Mouse (Mus musculus): ENCODE results near the gene Kalrn.

Gene Kalrn

GRCm38 (mm10) chr16:33988358-33989012 lies 584.8 kb downstream of the Kalrn start:
- DNase-seq (ENCODE audit: low spot score in 2 of 2) = peak in 1 of 2 experiments; percentile 48

GRCm38 (mm10) chr16:33986993-33987392 lies 586.3 kb downstream of the Kalrn start:
- DNase-seq (ENCODE audit: low spot score in 2 of 2) = no peak

DNA sequence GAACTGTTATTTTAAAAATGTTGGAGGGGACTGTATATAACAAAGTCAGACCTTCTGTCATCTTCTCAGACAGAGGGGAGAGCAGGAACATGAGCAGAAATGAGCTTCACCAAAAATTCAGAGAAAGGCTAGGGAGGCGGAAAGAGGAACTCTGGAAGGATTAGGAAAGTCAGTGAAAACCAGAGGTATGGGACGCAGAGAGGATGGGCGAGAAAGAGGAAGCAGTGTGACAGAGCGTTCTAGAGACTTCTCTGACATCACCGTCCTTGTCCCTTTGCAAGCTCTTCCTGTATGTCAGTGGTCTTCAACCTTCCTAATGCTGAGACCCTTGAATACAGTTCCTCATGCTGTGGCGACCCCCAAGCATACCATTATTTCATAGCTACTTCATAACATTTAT lies 588.0 kb downstream of the Kalrn start:
- no peak for DNase-seq (ENCODE audit: low spot score in 2 of 2)

DNA sequence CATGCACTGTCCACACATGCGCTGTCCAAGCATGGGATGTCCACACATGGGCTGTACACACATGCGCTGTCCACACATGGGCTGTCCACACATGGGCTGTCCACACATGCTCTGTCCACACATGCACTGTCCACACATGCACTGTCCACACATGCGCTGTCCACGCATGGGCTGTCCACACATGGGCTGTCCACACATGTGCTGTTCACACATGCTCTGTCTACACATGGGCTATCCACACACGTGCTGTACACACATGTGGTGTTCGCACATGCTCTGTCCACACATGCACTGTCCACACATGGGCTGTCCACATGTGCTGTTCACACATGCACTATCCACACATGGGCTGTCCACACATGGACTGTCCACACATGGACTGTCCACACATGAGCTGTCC lies 589.6 kb downstream of the Kalrn start:
- no peak for DNase-seq (ENCODE audit: low spot score in 2 of 2)

DNA sequence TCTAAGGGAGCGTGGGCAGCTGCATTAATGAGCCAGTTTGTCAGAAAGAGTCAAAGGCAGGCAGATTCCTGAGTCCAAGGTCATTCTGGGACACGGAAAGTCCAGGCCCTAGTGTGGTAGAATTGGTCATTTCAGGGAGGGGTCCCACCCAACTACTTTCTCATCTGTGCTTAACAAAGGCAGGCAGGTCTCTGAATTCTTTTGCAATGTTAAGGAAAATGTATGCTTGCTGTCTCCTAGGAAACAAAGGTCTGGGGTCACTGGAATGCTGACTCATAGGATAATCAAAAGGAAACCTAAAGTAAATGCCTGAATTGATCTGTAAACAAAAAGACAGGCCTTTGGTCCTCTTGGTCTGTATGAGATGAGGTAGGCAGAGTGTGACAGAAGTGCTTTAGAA lies 593.5 kb downstream of the Kalrn start:
- DNase-seq (ENCODE audit: low spot score in 2 of 2) = no peak

- no peak for DNase-seq (ENCODE audit: low spot score in 2 of 2)
These were observed 606.1 kb downstream of the Kalrn start for GRCm38 (mm10) chr16:33967283-33967640.

GRCm38 (mm10) chr16:33966538-33967282 lies 606.6 kb downstream of the Kalrn start, which contains the start of gene Umps:
TSS of gene Umps (minus strand) at chr16:33967038.
- DNase-seq (ENCODE audit: low spot score in 2 of 2) = peak; percentile 67 to 77

DNA sequence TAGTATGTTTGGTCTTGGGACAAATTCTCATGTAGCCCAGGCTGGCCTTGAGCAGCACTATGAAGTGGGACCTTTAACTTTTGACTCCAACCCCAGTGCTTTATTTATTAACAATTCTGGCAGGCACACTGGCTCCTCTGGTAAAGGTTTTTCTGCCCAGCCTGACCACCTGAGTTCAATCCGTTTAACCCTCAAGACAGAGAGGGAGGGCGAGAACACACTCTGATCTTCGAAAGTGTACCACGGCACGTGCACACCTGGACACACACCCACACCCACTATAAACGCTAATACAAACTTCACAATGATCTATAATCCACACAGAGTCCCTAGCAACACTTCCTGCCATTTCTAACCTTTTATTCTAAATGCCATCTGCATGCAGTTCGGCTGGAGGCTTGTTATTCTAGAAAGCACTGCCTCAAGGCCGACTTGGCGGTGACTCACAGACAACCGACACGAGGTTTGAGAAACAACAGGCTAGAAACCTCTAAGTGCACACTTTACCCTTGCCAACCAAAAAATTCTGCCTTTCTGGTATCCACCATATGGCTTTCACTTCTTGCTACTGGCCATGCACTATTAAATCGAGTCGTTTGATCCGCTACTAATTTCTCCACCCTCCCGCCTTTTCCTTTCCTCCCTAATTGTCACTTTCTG lies 607.3 kb downstream of the Kalrn start:
- DNase-seq (ENCODE audit: low spot score in 2 of 2) = no peak

- no peak for DNase-seq (ENCODE audit: low spot score in 2 of 2)
These were observed 609.8 kb downstream of the Kalrn start for GRCm38 (mm10) chr16:33963509-33963908.

DNA sequence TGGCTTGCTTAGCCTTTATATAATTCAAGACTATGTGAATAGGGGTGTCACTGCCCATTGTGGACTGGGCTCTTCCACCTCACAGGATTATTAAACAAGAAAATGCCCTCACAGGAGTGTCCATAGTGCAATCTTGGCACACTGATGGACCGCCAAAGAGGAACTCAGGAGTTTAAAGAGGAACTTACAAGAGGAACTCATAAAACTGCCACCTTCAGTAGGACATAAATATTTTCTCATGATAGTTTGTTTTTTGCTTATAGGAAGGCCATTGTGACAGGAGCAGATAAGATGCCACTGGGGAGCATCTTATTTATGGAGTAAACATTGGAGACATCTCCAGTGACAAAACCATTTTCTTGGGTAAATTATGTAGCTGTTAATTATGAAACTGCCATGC lies 618.5 kb downstream of the Kalrn start:
- no peak for DNase-seq (ENCODE audit: low spot score in 2 of 2)

- no peak for DNase-seq (ENCODE audit: low spot score in 2 of 2)
These were observed 620.3 kb downstream of the Kalrn start for GRCm38 (mm10) chr16:33953008-33953407.

DNA sequence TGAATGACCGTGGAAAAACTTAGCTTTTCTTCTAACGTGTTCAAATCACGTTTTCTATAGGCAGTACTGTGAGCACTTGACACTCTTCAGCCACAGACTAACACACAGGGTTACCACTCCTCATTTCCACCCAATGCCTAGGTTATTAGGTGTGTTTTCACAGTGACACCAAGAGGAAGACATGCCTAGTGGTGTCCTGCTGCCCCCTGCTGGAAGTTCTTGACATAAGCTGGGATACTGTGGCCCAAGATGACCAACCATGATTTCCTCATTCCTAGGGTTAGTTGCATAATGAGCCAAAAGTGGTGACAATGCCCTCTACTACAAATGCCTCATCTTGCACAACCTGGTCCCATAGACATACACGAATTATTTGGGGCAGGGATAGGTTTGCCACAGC lies 622.5 kb downstream of the Kalrn start:
- DNase-seq (ENCODE audit: low spot score in 2 of 2) = peak; percentile 49 to 65

GRCm38 (mm10) chr16:33950386-33950785 lies 622.9 kb downstream of the Kalrn start:
- DNase-seq (ENCODE audit: low spot score in 2 of 2) = no peak

DNA sequence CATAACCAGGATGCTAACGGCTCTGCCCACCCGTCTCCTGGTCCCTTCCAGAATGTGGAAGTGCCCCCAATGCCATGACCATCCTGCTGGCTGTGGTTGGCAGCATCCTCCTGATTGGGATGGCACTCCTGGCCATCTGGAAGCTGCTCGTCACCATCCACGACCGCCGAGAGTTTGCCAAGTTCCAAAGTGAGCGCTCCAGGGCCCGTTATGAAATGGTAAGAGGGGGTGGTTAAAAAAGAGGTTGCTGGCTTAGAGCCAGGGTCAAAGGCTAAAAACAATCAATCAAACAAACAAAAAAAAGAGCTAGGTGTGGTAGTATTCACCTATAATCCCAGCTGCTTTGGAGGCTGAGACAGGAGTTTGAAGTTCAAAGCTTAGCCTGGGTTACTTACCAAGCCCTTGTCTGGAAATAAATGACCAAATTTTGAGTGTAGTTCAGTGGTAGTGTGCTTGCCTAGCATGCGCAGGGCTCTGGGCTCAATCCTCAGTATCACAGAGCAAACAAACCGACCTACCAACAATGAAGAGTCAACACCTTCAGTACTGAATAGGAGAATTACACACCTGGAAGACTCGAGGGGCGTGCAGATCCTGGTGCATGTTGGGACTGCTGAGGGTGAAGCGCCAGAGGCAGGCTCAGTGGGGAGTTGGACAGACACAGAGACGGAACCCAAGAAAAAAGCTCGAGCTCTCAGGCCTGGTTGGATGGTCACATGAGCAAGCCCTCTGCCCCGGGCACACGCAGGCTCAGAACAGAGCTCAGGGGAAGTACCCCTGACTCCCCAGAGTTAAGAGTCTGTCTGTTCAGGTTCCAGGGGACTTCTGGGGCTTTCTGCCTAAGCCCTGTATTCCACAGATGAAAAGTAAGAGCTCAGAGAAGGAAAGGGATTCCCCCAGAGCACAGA lies 625.4 kb downstream of the Kalrn start:
- DNase-seq (ENCODE audit: low spot score in 2 of 2) = no peak

GRCm38 (mm10) chr16:33946021-33946420 lies 627.3 kb downstream of the Kalrn start:
- DNase-seq (ENCODE audit: low spot score in 2 of 2) = no peak

DNA sequence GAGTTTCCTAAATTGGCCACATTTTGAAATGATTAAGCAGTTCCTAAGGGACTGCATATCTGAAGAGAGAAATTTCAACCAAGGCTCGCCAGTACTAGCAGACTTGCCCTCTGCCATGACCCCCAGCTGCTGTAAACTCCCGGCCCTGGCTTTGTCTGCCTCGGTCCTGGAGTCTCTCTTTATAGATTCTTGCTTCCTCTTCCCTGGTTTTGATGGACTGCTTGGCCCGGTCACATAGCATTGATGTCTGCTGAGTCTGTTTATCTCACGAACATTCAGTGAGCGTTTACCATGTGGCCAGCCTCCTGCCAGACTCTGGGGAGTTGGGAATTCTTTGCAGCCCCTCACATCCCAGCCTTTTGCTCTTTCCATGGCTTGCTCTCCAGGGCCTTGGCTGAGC lies 628.6 kb downstream of the Kalrn start:
- DNase-seq (ENCODE audit: low spot score in 2 of 2) = no peak

DNA sequence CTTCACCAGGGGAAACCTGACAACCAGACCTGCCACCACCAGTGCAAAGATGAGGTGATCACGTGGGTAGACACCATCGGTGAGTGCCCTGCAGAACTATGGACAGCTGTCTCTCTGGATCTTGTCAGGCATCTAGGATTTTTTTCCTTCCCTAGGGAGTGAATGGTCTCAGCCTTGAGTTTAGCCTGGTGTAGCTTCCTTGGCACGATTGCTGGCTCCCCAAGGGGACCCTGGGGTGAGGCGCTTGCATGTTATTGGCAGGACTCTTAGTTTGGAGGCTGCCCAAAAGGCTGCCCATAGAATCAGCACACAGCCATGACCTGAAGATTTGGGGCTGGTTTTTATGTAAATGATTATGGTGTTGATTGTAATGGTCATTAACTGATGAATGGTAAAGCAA lies 629.2 kb downstream of the Kalrn start:
- DNase-seq (ENCODE audit: low spot score in 2 of 2) = no peak

DNA sequence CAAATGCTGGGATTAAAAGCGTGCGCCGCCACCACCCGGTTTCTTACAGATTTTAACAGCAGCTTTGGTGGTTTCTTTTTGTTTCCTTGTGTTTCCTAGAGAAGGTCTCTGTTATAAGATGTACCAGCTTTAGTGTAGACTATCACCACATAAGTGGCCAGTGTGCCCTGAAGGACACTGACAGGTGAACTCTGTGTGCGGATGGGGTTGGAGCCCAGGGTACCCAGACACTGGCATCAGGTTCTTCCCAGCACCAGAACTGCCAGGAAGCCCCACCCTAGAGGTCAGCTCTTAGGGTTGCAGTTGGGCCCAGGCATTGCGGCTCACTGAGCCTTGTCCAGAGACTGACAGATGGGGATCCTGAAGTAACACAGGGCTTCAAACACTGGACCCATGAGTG lies 629.9 kb downstream of the Kalrn start:
- DNase-seq (ENCODE audit: low spot score in 2 of 2) = no peak

- no peak for DNase-seq (ENCODE audit: low spot score in 2 of 2)
These were observed 631.0 kb downstream of the Kalrn start for GRCm38 (mm10) chr16:33942341-33942740.

DNA sequence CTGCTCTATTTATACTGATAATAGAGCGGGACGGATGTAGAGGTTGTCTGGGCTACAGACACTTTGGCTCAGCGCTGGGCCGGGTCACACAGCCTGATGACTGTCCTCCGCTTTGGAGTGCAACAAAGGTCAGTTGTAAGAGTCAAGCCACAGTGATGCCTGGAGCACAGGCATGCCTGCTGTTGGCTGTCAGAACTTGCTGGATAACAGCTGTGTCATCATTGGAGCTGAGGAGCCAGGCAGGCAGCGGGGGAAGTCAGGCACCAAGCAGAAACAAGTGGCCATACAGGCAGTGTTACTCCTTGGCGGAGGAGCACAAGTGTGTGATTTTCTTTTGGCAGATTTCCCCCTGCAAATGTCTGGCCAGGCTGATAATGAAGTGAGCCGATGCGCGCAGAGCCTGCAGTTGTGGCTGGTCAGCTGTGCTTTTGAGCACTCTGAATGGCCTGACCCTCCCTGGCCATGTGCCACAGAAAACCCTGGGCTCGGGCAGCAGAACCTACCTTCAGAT lies 632.0 kb downstream of the Kalrn start:
- DNase-seq (ENCODE audit: low spot score in 2 of 2) = no peak

DNA sequence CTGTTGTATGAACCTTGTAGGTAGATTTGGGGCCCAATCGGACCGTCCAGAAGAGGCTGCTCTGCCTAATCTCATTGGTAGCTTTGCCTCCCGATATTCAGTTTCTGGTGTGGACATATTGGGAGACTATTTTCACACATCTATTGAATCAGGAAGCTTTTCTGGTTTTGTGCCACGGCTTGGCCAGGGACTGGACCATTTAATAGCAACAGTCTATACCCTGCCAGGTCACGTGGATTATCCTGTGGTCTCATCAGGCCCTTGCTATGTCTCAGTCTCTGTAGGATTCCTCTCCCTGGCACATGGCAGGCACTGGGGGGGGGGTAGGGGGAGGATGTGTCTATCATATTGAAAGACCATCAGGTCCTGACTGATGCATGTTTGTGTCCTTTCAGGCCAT lies 633.2 kb downstream of the Kalrn start:
- DNase-seq (ENCODE audit: low spot score in 2 of 2) = no peak

- DNase-seq (ENCODE audit: low spot score in 2 of 2) = no peak
These were observed 633.7 kb downstream of the Kalrn start for GRCm38 (mm10) chr16:33939636-33940035.

Data from spleen, postnatal 14 days (tissue).